Mouse (Mus musculus) MEL (cell line): Measurements from ENCODE around the gene Mrpl2. TPM values are rescaled to one million over a fixed set of nuclear protein-coding genes. Genes with fewer than 3 reads are reported as not detected.

Source experiments
- DNase-seq: peaks from one replicate; pipeline ENCODE4 v3.0.0; 2011; ENCODE audit warnings: low read depth, low spot score
- H3K27ac ChIP-seq: 2 replicates; pipeline ENCODE4 v1.5.1; 2012; ENCODE audit warnings: low read depth, mild to moderate bottlenecking, control low read depth, low read length, moderate library complexity; ENCODE audit not compliant: control insufficient read depth
- H3K27me3 ChIP-seq, 2 experiments: fragments of 150-350 bp in 1 of 2; sonication (generic) in 1 of 2; 2 replicates each; pipeline ENCODE4 v1.6.1; 2012; ENCODE audit warnings: low read length in 2 of 2, mild to moderate bottlenecking in 2 of 2, improper control_type of control experiment in 1 of 2, moderate library complexity in 1 of 2; ENCODE audit not compliant: insufficient read depth in 2 of 2, control insufficient read depth in 1 of 2
- H3K36me3 ChIP-seq, 2 experiments: 2 replicates each; pipeline ENCODE4 v1.6.1; 2012 to 2014; ENCODE audit warnings: low read length in 2 of 2, improper control_type of control experiment in 1 of 2, inconsistent platforms in 1 of 2, mild to moderate bottlenecking in 1 of 2; ENCODE audit not compliant: insufficient read depth in 2 of 2, control insufficient read depth in 1 of 2
- H3K4me1 ChIP-seq, 2 experiments: fragments of 150-350 bp in 1 of 2; sonication (generic) in 1 of 2; 2 replicates each; pipeline ENCODE4 v1.6.1; 2012; ENCODE audit warnings: low read length in 2 of 2, improper control_type of control experiment in 1 of 2, mild to moderate bottlenecking in 1 of 2; ENCODE audit not compliant: insufficient read depth in 2 of 2, control insufficient read depth in 1 of 2
- H3K4me3 ChIP-seq, 2 experiments: fragments of 150-350 bp in 1 of 2; sonication (generic) in 1 of 2; 2 replicates each; pipeline ENCODE4 v1.5.1; 2012; ENCODE audit warnings: low read depth in 2 of 2, low read length in 2 of 2, mild to moderate bottlenecking in 2 of 2, moderate library complexity in 2 of 2, control low read depth in 1 of 2, improper control_type of control experiment in 1 of 2; ENCODE audit not compliant: control insufficient read depth in 1 of 2, insufficient read depth in 1 of 2
- H3K79me2 ChIP-seq: 2 replicates; pipeline ENCODE4 v1.6.1; 2012; ENCODE audit warnings: mild to moderate bottlenecking, low read length, moderate library complexity; ENCODE audit not compliant: control insufficient read depth, poor library complexity, insufficient read depth
- H3K9ac ChIP-seq: 2 replicates; pipeline ENCODE4 v1.6.1; 2012; ENCODE audit warnings: low read depth, mild to moderate bottlenecking, control low read depth, low read length, moderate library complexity; ENCODE audit not compliant: control insufficient read depth, poor library complexity, severe bottlenecking
- H3K9me3 ChIP-seq: fragments of 150-350 bp; sonication (generic); replicated peaks from 2 replicates; pipeline ENCODE4 v1.6.1; 2012; ENCODE audit warnings: mild to moderate bottlenecking, low read length, improper control_type of control experiment, moderate library complexity; ENCODE audit not compliant: insufficient read depth
- BHLHE40 ChIP-seq: IDR thresholded peaks from 2 replicates; pipeline ENCODE4 v1.6.1; 2012; ENCODE audit warnings: low read depth, mild to moderate bottlenecking, inconsistent platforms, low read length, improper control_type of control experiment, borderline replicate concordance
- CHD1 ChIP-seq: IDR thresholded peaks from 2 replicates; pipeline ENCODE4 v1.6.1; 2012; ENCODE audit warnings: low read depth, mild to moderate bottlenecking, inconsistent platforms, low read length, improper control_type of control experiment
- CHD2 ChIP-seq: IDR thresholded peaks from 2 replicates; pipeline ENCODE4 v1.6.1; 2011; ENCODE audit warnings: low read length, improper control_type of control experiment
- ELF1 ChIP-seq: IDR thresholded peaks from 2 replicates; pipeline ENCODE4 v1.6.1; 2014; ENCODE audit warnings: low read depth, mild to moderate bottlenecking, inconsistent platforms, low read length, improper control_type of control experiment, moderate library complexity
- GABPA ChIP-seq: IDR thresholded peaks from 2 replicates; pipeline ENCODE4 v1.6.1; 2012; ENCODE audit warnings: low read depth, mild to moderate bottlenecking, inconsistent platforms, low read length, improper control_type of control experiment, moderate library complexity
- GATA1 ChIP-seq: IDR thresholded peaks from 2 replicates; pipeline ENCODE4 v1.6.1; 2011; ENCODE audit warnings: low read depth, low read length, improper control_type of control experiment
- HCFC1 ChIP-seq: IDR thresholded peaks from 2 replicates; pipeline ENCODE4 v1.6.1; 2012; ENCODE audit warnings: low read depth, mild to moderate bottlenecking, inconsistent platforms, low read length, improper control_type of control experiment, moderate library complexity
- KAT2A ChIP-seq: conservative IDR thresholded peaks from 2 replicates; pipeline ENCODE4 v1.6.1; 2012; ENCODE audit warnings: low read depth, low read length, improper control_type of control experiment, inconsistent platforms
- MAZ ChIP-seq: IDR thresholded peaks from 2 replicates; pipeline ENCODE4 v1.6.1; 2012; ENCODE audit warnings: low read depth, mild to moderate bottlenecking, inconsistent platforms, low read length, improper control_type of control experiment
- MEF2A ChIP-seq: IDR thresholded peaks from 2 replicates; pipeline ENCODE4 v1.6.1; 2014; ENCODE audit warnings: low read depth, mild to moderate bottlenecking, inconsistent platforms, low read length, improper control_type of control experiment; ENCODE audit not compliant: poor library complexity, insufficient replicate concordance, severe bottlenecking; ENCODE audit errors: extremely low read depth
- MYB ChIP-seq: IDR thresholded peaks from 2 replicates; pipeline ENCODE4 v1.6.1; 2011; ENCODE audit warnings: mild to moderate bottlenecking, low read depth, low read length, improper control_type of control experiment
- MYC ChIP-seq: IDR thresholded peaks from 2 replicates; pipeline ENCODE4 v1.6.1; 2011; ENCODE audit warnings: low read depth, mild to moderate bottlenecking, low read length, improper control_type of control experiment, moderate library complexity
- NELFE ChIP-seq: IDR thresholded peaks from 2 replicates; pipeline ENCODE4 v1.6.1; 2011; ENCODE audit warnings: low read depth, low read length, improper control_type of control experiment
- NRF1 ChIP-seq: IDR thresholded peaks from 2 replicates; pipeline ENCODE4 v1.6.1; 2014; ENCODE audit warnings: low read depth, mild to moderate bottlenecking, inconsistent platforms, low read length, improper control_type of control experiment, moderate library complexity; ENCODE audit not compliant: poor library complexity, insufficient read depth, severe bottlenecking
- POLR2AphosphoS5 ChIP-seq: IDR thresholded peaks from 2 replicates; pipeline ENCODE4 v1.6.1; 2012; ENCODE audit warnings: low read depth, borderline replicate concordance, mild to moderate bottlenecking, inconsistent platforms, low read length, moderate library complexity, mixed read lengths
- RAD21 ChIP-seq: IDR thresholded peaks from 2 replicates; pipeline ENCODE4 v1.6.1; 2011; ENCODE audit warnings: mild to moderate bottlenecking, low read depth, low read length, improper control_type of control experiment
- SMC3 ChIP-seq: IDR thresholded peaks from 2 replicates; pipeline ENCODE4 v1.6.1; 2011; ENCODE audit warnings: low read depth, low read length, improper control_type of control experiment
- TAL1 ChIP-seq: IDR thresholded peaks from 2 replicates; pipeline ENCODE4 v1.6.1; 2012; ENCODE audit warnings: mild to moderate bottlenecking, inconsistent platforms, low read length, moderate library complexity, mixed read lengths
- TBP ChIP-seq: IDR thresholded peaks from 2 replicates; pipeline ENCODE4 v1.8.0; 2011; ENCODE audit warnings: low read depth, low read length, improper control_type of control experiment
- TCF12 ChIP-seq: IDR thresholded peaks from 2 replicates; pipeline ENCODE4 v1.6.1; 2014; ENCODE audit warnings: low read depth, mild to moderate bottlenecking, inconsistent platforms, low read length, improper control_type of control experiment, moderate library complexity
- UBTF ChIP-seq: IDR thresholded peaks from 2 replicates; pipeline ENCODE4 v1.6.1; 2012; ENCODE audit warnings: low read depth, mild to moderate bottlenecking, inconsistent platforms, low read length, improper control_type of control experiment, moderate library complexity, borderline replicate concordance; ENCODE audit not compliant: insufficient read depth
- USF2 ChIP-seq, 2 experiments: IDR thresholded peaks; 2 replicates each; pipeline ENCODE4 v1.6.1; 2011 to 2012; ENCODE audit warnings: improper control_type of control experiment in 2 of 2, low read length in 2 of 2, borderline replicate concordance in 1 of 2, inconsistent platforms in 1 of 2, low read depth in 1 of 2, mild to moderate bottlenecking in 1 of 2; ENCODE audit not compliant: insufficient read depth in 1 of 2
- ZC3H11A ChIP-seq: IDR thresholded peaks from 2 replicates; pipeline ENCODE4 v1.6.1; 2012; ENCODE audit warnings: low read depth, mild to moderate bottlenecking, inconsistent platforms, low read length, improper control_type of control experiment
- polyA plus RNA-seq, 2 experiments: library from polyadenylated mRNA; stranded (reverse) in 1 of 2; unstranded in 1 of 2; fragments of >175 nt in 1 of 2; fragments of >200 nt in 1 of 2; gene quantifications; 2 replicates each; pipeline versions ENCODE4 v1.2.1 to v1.2.4; 2012; ENCODE audit warnings: low replicate concordance in 2 of 2, low read depth in 1 of 2; ENCODE audit not compliant: insufficient read length in 2 of 2, insufficient read depth in 1 of 2, missing spikeins in 1 of 2
- total RNA-seq: library from RNA; depleted of rRNA; stranded (reverse); fragments of 300-350 nt; gene quantifications from 2 replicates; pipeline ENCODE4 v1.2.3, GENCODE M21; 2012

The Mrpl2 gene
- total and polyA plus RNA-seq, 3 experiments = 207 to 237 TPM; not detected in 1

GRCm38 (mm10) chr17:46661981-46662380, 16.0 kb downstream of the Mrpl2 start:
- H3K9me3 ChIP-seq = no peaks in the 10 kb centered on the region
- H3K27ac ChIP-seq = no peak overlapping the region
- no peaks in the 10 kb centered on the region; a peak in 1 of 4 replicates for H3K36me3 ChIP-seq
- no peak for TF ChIP-seq MAZ
- no peak for TF ChIP-seq NRF1
- TF ChIP-seq SMC3 = no peak
- no peak for TF ChIP-seq USF2 (IDR thresholded peaks at IDR 0.05; ENCODE audit: borderline replicate concordance in 1 of 2, insufficient read depth in 1 of 2, low read depth in 1 of 2, low read length in 2 of 2)
- no peak for TF ChIP-seq TAL1
- TF ChIP-seq MYB = no peak
- TF ChIP-seq ELF1 = no peak
- no peak for TF ChIP-seq BHLHE40
- TF ChIP-seq NELFE = no peak
- no peak for TF ChIP-seq MYC
- no peak for TF ChIP-seq CHD1
- no peak for TF ChIP-seq GABPA
- TF ChIP-seq GATA1 = no peak
- TF ChIP-seq HCFC1 = no peak
- no peak overlapping the region for H3K4me3 ChIP-seq
- no peak for DNase-seq
- H3K79me2 ChIP-seq = no peaks in the 10 kb centered on the region
- H3K9ac ChIP-seq = no peak overlapping the region
- H3K4me1 ChIP-seq = no peaks in the 10 kb centered on the region
- H3K27me3 ChIP-seq = no peaks in the 10 kb centered on the region

- no peaks in the 10 kb centered on the region; a peak in 1 of 4 replicates for H3K36me3 ChIP-seq
- H3K4me3 ChIP-seq = no peak overlapping the region
Observed at GRCm38 (mm10) chr17:46662730-46663129, 16.7 kb downstream of the Mrpl2 start.

GRCm38 (mm10) chr17:46667712-46668111, 21.7 kb downstream of the Mrpl2 start:
- TF ChIP-seq UBTF (no peak), MEF2A (no peak), HCFC1 (no peak), RAD21 (no peak), USF2 (IDR thresholded peaks at IDR 0.05; ENCODE audit: borderline replicate concordance in 1 of 2, insufficient read depth in 1 of 2, low read depth in 1 of 2, low read length in 2 of 2) (no peak), TBP (no peak), KAT2A (no peak), ZC3H11A (no peak), TAL1 (no peak), CHD2 (no peak), NRF1 (no peak), NELFE (no peak), TCF12 (no peak)
- TF ChIP-seq, all 39 proteins: peak for 0
- Histone ChIP-seq H3K36me3 (no peaks in the 10 kb centered on the region; a peak in 1 of 4 replicates), H3K27me3 (no peaks in the 10 kb centered on the region)

More at GRCm38 (mm10) chr17:46662730-46663129, 16.7 kb downstream of the Mrpl2 start:
- Histone ChIP-seq H3K27ac (no peak overlapping the region), H3K79me2 (no peaks in the 10 kb centered on the region), H3K9me3 (no peaks in the 10 kb centered on the region), H3K4me1 (no peaks in the 10 kb centered on the region), H3K27me3 (no peaks in the 10 kb centered on the region), H3K9ac (no peak overlapping the region)
- no peak for DNase-seq
- TF ChIP-seq POLR2AphosphoS5 (no peak), NRF1 (no peak)

More at GRCm38 (mm10) chr17:46667712-46668111, 21.7 kb downstream of the Mrpl2 start:
- H3K27ac ChIP-seq = no peak overlapping the region
- H3K9me3 ChIP-seq = no peaks in the 10 kb centered on the region
- no peaks in the 10 kb centered on the region for H3K4me1 ChIP-seq
- H3K79me2 ChIP-seq = 0 out of 2 replicates have a peak, but pooled peaks cover under 1% of the 10 kb centered on the region
- H3K4me3 ChIP-seq = no peak overlapping the region
- H3K9ac ChIP-seq = no peak overlapping the region
- DNase-seq = no peak
